Mouse (Mus musculus) right cerebral cortex, postnatal 25 days (tissue): ENCODE results near the gene Gja8.

ENCODE experiments used
- DNase-seq: peaks from one replicate; pipeline ENCODE4 v3.0.0; 2022

Gja8 gene

DNA sequence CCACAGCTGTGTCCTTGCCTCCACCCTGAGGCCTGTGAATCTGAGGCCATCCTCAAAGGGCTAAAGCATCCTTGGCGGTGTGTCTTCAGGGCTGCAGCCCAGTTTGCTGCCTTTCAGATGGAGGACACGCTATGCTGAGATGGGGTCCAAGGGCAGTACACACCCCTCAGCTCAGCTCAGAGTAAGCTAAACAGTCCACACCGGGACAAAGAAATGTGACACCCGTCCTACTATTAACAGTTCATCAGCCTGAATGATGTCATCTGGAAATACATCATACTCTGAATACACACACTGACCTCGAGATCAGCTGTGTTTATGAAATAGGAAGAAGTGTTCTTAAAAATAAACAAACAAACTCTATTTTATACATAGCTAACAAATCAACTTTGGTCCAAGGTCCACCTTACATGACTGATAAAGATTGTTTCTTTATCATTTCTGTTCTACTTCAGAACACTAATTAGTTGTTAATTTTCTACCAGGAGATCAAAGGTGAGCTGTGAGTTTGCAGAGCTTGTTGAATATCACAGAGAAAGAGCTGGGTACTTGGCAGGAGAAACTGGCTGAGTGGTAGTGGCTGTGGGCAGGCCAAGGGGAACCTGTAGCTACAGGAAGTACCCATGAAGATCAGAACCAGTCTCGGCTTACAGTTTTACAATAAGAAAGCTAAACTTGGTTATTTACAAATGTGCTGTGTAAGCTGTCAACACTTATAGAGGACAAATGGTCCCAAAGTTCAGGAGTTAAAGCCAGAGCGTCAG, 50.8 kb downstream of the Gja8 start:
- DNase-seq: no peak

DNA sequence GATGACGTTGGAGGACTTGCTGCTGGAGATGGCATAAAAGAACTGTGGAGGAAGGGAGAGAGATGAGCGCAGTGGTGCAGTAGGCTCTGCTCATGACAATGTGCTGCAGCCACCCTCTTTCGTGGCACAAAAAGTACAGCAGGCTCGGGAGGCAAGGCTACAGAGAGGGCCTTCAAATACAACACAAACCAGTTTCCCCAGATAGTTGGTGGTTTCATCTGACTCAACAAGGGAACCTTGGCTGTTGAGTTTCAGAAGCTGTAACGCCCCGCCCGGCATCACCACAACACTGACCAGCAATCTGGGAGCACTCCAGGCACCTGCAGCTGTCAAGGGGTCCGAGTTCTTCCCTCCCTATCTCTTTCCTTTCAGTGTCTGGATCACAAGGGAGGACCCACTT, 53.3 kb downstream of the Gja8 start:
- DNase-seq: no peak

DNA sequence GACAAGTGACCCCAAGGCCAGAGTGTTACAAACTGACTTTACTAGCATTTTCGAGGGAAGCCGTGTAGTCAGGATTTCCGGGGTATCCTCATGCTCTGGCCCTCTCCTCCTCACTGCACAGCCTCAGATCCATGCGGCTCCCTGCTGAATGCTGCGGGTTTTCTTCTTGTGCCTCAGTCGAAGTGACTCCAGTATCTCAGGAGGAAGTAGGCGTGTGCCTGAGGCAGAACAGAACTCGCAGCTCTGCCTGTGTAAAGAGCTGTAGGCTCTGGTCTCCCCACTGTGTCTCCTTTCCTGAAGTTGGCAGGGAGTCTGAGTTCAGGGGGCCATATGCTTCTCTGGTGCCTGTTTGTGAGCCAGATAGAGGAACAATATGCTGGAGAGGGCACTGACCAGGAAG, 54.8 kb downstream of the Gja8 start:
- DNase-seq: no peak

DNA sequence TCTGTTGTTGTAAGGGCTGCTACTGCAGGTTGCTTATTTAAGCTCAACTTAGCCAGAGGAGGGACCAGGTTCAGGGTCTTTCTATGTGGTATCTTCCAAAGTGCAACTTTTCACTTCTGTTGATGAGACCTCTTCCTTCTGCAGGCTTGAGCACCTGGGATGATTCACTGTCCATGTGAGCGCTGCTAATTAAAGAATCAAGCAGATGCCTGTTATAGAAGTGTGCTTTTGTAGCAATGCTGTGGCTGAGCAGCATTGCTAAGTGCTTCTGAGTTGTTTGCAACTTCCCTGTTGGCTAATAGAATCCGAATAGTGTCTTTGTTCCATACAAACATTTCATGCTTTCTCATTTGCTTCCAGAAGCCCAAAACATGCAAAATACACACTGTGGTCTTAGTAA, 55.5 kb downstream of the Gja8 start:
- no peak for DNase-seq

DNA sequence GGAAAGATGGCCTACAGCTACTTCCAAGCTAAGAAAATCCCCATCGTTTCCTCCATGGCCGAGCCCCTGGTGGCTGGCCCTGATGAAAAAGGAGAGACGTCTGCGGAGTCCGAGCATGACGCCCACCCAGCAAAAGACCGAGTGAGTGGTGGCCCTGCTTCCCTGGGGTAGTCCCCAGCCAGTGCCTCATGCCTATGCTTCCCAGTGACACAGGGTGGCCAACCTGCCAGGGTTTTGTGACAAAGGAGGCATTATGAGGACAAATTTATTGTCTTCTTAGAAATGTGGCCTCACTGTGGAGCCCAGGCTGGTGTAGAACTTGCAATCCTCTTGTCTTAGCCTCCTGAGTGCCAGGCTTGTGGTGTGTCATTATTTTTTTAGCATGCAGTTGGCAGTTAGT, 56.7 kb downstream of the Gja8 start:
- DNase-seq: no peak

DNA sequence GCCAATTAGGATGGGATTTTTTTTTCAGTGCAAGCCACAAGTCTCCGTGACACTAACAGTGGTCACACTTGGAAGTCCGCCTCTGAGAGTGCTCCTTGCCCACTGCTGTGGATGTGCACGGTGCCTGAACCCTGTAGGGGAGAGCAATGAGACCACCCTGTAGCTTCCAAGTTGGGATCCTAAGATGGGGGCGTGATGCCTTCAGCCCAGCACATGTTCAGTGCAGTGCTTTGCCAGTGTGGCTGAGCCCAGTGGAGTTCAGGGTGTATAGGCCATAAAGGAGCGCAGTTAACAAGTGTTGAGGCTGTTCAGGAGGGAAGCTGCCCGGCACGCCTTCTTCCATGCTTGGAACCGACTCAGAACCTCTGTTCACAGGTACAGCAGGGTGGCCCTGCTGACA, 57.3 kb downstream of the Gja8 start:
- no peak for DNase-seq

DNA sequence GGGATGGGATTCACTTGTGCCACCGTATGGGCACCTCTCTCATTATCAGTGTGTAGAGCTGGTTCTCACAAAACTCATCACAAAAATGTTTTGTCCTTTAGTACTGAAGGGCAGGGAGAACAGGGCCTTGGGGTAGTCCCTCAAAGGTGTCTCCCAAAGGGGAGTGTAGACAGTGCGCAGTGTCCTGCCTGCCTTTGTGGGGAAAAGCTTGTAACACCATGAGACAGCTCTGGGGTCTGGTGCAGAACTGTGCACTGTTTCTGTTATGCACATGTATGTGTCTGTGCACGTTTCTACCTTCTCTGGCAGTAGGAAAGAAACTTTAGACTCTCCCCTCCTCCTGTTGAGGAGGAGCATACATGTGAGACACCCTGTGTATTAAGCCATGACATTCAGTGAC, 58.0 kb downstream of the Gja8 start:
- no peak for DNase-seq
